Mouse (Mus musculus) intestine, embryonic 16.5 days (tissue): ENCODE results near the gene Plekhm2. TPM values are rescaled to one million over a fixed set of nuclear protein-coding genes. Genes with fewer than 3 reads are reported as not detected.

Experiments
- polyA plus RNA-seq: library from polyadenylated mRNA; unstranded; fragments of >200 nt; fragmentation: Nextera tagmentation; extraction: Ambion mirVana; gene quantifications from 2 replicates; pipeline ENCODE4 v1.2.1, GENCODE M21; 2015

Plekhm2 gene
- polyA plus RNA-seq, 1 experiment from 2014 or later, result 5.5 TPM

Other genes starting within 250 kb of the Plekhm2 start
- gene Clcnkb, start 248.9 kb downstream of the Plekhm2 start, polyA plus RNA-seq, result 0.24 TPM in 1 of 2 replicates, not detected in the other
- 5.3 and 6.6 TPM in 2 replicates for gene Hspb7, start 244.1 kb downstream of the Plekhm2 start, polyA plus RNA-seq
- not detected in 2 replicates for gene Srarp, start 228.8 kb downstream of the Plekhm2 start, polyA plus RNA-seq
- gene Zbtb17, start 220.2 kb downstream of the Plekhm2 start, polyA plus RNA-seq, result 21.5 and 27.2 TPM in 2 replicates
- gene Spen, start 126.3 kb downstream of the Plekhm2 start, polyA plus RNA-seq, result 6.2 and 6.3 TPM in 2 replicates
- gene Fblim1, start 58.8 kb downstream of the Plekhm2 start, polyA plus RNA-seq, result 63.8 and 66.2 TPM in 2 replicates
- gene Tmem82, start 46.3 kb downstream of the Plekhm2 start, polyA plus RNA-seq, result 31.7 and 36.4 TPM in 2 replicates
- 7.4 and 10.5 TPM in 2 replicates for gene Slc25a34, start 41.1 kb downstream of the Plekhm2 start, polyA plus RNA-seq
- not detected in 2 replicates for gene Rsc1a1, start 20.7 kb upstream of the Plekhm2 start, polyA plus RNA-seq
- gene Ddi2, start 58.5 kb upstream of the Plekhm2 start, polyA plus RNA-seq, result 16.5 and 17.2 TPM in 2 replicates
- 65.6 and 72.2 TPM in 2 replicates for gene Agmat, start 81.8 kb upstream of the Plekhm2 start, polyA plus RNA-seq
- 4.2 and 4.3 TPM in 2 replicates for gene Dnajc16, start 126.0 kb upstream of the Plekhm2 start, polyA plus RNA-seq
- 21.3 and 24.1 TPM in 2 replicates for gene Casp9, start 128.7 kb upstream of the Plekhm2 start, polyA plus RNA-seq
- gene Cela2a, start 161.3 kb upstream of the Plekhm2 start, polyA plus RNA-seq, result 455 and 890 TPM in 2 replicates
- gene Ctrc, start 181.5 kb upstream of the Plekhm2 start, polyA plus RNA-seq, result 0.29 and 0.87 TPM in 2 replicates
- gene Efhd2, start 210.0 kb upstream of the Plekhm2 start, polyA plus RNA-seq, result 140 and 163 TPM in 2 replicates